Mouse (Mus musculus): ENCODE measurements around the gene Pgap1. TPM values are rescaled to one million over a fixed set of nuclear protein-coding genes. Genes with fewer than 3 reads are reported as not detected.

Gene Pgap1
- polyA plus RNA-seq, 1 experiment from 2014 or later: 32.1 TPM

GRCm38 (mm10) chr1:54569102-54569501 is 11.6 kb upstream of the Pgap1 start:
- Histone ChIP-seq H3K4me2 (no peak overlapping the region), H3K36me3 (replicated peaks) (no peaks in the 10 kb centered on the region)
- 80% methylated on average over 2 of the region's 2 CpGs for WGBS

DNA sequence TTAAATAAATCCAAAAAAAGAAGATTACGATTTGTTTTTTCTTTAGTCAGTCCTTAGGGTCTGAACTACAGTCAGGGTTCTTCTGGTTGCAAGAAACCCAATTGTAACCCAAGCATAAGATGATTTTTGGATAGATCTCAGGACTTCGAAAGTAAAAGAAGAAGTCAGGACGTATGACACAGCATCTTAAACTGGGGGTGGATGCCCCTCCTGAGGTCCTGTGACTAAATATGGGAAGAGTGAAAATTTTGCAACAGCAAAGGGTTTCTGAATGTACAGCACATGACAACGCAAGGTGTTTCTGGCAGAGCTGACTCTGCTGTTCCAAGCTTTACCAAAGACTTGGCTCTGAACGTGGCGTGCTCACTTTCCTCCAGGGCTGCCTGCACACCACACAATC is 6.4 kb upstream of the Pgap1 start:
- Histone ChIP-seq H3K9ac (no peak overlapping the region), H3K27ac (no peak overlapping the region), H3K4me2 (no peak overlapping the region), H3K27me3 (no peaks in the 10 kb centered on the region), H3K4me1 (no peaks in the 10 kb centered on the region), H3K4me3 (replicated peaks) (no peak overlapping the region), H3K36me3 (replicated peaks) (no peaks in the 10 kb centered on the region), H3K9me3 (no peaks in the 10 kb centered on the region)
- 88% methylated on average over 6 of the region's 6 CpGs for WGBS
- ATAC-seq (ENCODE audit: low FRiP score): no peak

More at GRCm38 (mm10) chr1:54569102-54569501, 11.6 kb upstream of the Pgap1 start:
- Histone ChIP-seq H3K27me3 (no peaks in the 10 kb centered on the region), H3K27ac (no peak overlapping the region), H3K4me3 (replicated peaks) (no peak overlapping the region), H3K9me3 (no peaks in the 10 kb centered on the region), H3K4me1 (no peaks in the 10 kb centered on the region), H3K9ac (no peak overlapping the region)
- ATAC-seq (ENCODE audit: low FRiP score): no peak

DNA sequence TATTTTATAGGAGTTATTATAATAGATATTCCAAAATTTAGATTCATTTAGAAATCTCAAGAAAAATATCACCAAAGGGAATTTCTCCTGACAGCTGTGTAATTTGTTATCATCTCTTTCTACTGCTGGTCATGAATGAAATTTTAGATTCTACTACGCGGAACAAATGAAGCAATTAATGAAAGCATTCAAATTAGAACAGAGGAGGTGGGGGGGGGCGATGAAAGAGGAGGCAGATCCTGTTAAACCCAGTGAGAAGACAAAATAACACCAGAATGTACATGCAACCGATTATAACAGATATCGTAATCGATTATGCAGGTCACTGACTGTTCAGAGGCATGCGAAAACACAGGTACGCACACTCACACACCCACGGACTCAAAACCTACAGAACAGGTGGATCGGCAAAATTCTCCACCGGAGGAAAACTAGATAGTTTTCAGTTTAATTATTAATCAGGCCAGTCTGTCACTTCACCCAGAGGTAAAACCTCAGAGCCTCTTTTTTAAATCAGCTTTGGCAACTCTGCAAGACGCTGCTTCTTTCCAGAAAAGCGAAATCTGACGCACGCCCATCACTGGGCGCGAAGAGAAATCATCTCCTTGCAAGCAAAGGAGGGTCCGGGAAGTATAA is 780 bp downstream of the Pgap1 start:
- Histone ChIP-seq H3K27ac (peak overlapping the region; percentile 88), H3K9ac (peak overlapping the region; percentile 80), H3K4me2 (peak overlapping the region; percentile 81), H3K9me3 (no peaks in the 10 kb centered on the region), H3K36me3 (replicated peaks) (no peaks in the 10 kb centered on the region), H3K4me3 (replicated peaks) (peak overlapping the region; percentile 78), H3K27me3 (no peaks in the 10 kb centered on the region), H3K4me1 (peaks cover 6% of the 10 kb centered on the region)
- no peak for ATAC-seq (ENCODE audit: low FRiP score)
- WGBS: under 1% methylated on average over 18 of the region's 18 CpGs

DNA sequence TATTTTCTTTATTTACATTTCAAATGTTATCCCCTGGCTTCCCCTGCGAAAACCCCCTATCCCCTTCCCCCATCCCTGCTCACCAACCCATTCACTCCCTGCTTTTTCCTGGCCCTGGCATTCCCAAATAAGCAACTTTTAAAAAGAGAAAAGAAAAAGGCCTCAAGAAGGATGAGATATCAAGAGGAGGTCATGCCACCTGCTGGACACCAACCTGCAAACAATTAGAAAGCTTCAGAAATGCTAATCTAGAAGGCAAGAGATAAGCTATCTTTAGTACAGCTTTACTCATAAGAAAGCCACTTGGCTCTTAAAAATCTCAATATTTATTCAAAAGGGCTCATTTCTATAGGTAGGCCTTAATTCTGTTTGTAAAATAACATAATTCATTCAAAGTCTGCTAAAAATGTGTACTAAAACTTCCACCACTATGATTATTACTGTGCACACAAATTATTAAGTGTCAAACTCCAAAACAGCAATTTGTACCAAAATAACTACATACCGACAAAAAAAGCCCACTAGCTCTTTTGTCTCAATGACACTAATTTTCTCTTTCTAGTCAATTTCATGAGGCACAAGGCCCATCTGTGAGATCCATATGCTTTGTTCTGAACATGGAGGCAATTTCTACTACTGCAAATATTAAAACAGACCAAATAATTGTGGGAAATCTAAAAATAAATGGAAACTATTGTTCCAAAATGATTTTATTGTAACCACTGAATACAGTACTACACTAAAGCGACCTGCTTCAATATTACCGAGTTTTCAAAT is 1.9 kb downstream of the Pgap1 start:
- Histone ChIP-seq H3K4me1 (peaks cover 6% of the 10 kb centered on the region), H3K9me3 (no peaks in the 10 kb centered on the region), H3K9ac (no peak overlapping the region), H3K36me3 (replicated peaks) (0 out of 2 replicates have a peak, but pooled peaks cover 3% of the 10 kb centered on the region), H3K27me3 (no peaks in the 10 kb centered on the region), H3K4me3 (replicated peaks) (peak overlapping the region; percentile 24), H3K4me2 (peak overlapping the region; percentile 37), H3K27ac (no peak overlapping the region)
- 27% methylated on average over 4 of the region's 4 CpGs for WGBS
- ATAC-seq (ENCODE audit: low FRiP score): no peak

DNA sequence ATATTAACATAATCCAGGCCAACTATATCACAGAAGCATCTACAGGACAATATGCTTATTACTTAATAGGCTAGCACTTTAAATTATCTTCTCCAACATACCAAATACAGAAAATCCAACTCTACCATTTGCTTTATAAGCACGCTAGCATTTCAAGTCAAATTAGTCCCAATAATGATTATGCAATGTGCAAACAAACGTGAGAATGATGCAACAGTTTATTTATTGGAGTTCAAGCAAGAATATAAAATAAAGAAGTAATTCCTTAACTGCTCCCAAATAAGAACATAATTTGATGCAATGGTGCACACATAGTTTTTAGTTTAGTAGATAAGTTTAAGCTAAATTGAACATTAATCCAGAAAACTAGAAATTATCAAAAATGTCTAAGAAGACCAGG is 4.9 kb downstream of the Pgap1 start:
- H3K9ac ChIP-seq: no peak overlapping the region
- H3K9me3 ChIP-seq: no peaks in the 10 kb centered on the region
- no peak overlapping the region for H3K4me3 ChIP-seq (replicated peaks)
- H3K4me1 ChIP-seq: peaks cover 6% of the 10 kb centered on the region
- WGBS: 92% methylated on average over 2 of the region's 2 CpGs
- no peak overlapping the region for H3K27ac ChIP-seq
- H3K4me2 ChIP-seq: no peak overlapping the region
- ATAC-seq (ENCODE audit: low FRiP score): no peak
- peaks cover 26% of the 10 kb centered on the region for H3K36me3 ChIP-seq (replicated peaks)
- H3K27me3 ChIP-seq: no peaks in the 10 kb centered on the region

DNA sequence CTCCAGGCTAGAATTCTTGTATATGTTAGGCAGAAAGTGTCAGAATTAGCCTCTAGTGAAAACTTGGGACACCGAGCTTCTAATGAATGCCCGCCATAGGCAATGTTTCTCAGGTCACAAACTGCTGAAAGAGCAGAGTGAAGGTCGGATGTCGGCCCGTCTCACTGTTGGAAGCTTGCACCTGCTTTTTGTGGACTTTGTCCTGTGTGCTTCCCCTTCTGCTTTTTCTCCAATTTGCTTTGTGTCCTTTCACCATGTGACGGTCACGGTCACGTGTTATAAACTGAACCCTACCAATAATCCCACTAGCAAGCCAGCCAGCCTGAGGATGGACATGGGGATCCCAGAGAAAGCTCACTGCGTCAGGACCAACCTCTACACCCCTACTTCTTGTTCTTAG is 12.3 kb downstream of the Pgap1 start:
- ATAC-seq (ENCODE audit: low FRiP score): no peak
- Histone ChIP-seq H3K4me2 (no peak overlapping the region), H3K9ac (no peak overlapping the region), H3K27ac (no peak overlapping the region), H3K4me3 (replicated peaks) (no peak overlapping the region), H3K9me3 (no peaks in the 10 kb centered on the region), H3K27me3 (no peaks in the 10 kb centered on the region), H3K36me3 (replicated peaks) (peaks cover 61% of the 10 kb centered on the region), H3K4me1 (no peaks in the 10 kb centered on the region)
- WGBS: 94% methylated on average over 9 of the region's 9 CpGs

DNA sequence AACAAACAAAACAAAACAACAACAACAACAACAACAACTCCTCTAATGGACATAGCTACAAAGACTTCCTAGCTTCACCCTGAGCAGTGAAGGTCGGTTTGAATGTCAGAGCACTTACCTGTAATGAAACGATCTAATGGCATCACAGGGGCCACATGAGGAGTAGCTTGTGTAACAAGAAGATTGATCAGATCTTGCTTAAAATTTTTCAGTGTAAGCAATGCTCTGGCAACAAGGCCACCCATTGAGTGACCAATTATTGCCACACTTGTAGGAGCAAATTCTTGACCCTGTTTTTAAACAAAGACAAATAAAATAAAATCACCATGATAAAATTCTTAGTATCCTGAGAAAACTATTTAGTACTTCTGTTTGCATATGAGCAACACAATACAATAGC is 14.6 kb downstream of the Pgap1 start:
- Histone ChIP-seq H3K27me3 (no peaks in the 10 kb centered on the region), H3K9me3 (no peaks in the 10 kb centered on the region), H3K4me1 (no peaks in the 10 kb centered on the region), H3K4me3 (replicated peaks) (no peak overlapping the region), H3K36me3 (replicated peaks) (peaks cover 61% of the 10 kb centered on the region), H3K27ac (no peak overlapping the region), H3K9ac (no peak overlapping the region), H3K4me2 (no peak overlapping the region)
- 100% methylated on average over 2 of the region's 2 CpGs for WGBS
- ATAC-seq (ENCODE audit: low FRiP score): no peak

GRCm38 (mm10) chr1:54531170-54531569 is 26.3 kb downstream of the Pgap1 start:
- no peak overlapping the region for H3K4me3 ChIP-seq (replicated peaks)
- WGBS: 74% methylated on average over 6 of the region's 6 CpGs
- no peak overlapping the region for H3K9ac ChIP-seq
- no peak overlapping the region for H3K27ac ChIP-seq
- no peaks in the 10 kb centered on the region for H3K4me1 ChIP-seq
- no peaks in the 10 kb centered on the region for H3K9me3 ChIP-seq
- H3K36me3 ChIP-seq (replicated peaks): peaks cover 30% of the 10 kb centered on the region
- no peak overlapping the region for H3K4me2 ChIP-seq
- no peak for ATAC-seq (ENCODE audit: low FRiP score)
- H3K27me3 ChIP-seq: no peaks in the 10 kb centered on the region

- Histone ChIP-seq H3K9ac (no peak overlapping the region), H3K4me1 (no peaks in the 10 kb centered on the region), H3K36me3 (replicated peaks) (peaks cover 47% of the 10 kb centered on the region), H3K27me3 (no peaks in the 10 kb centered on the region), H3K27ac (no peak overlapping the region), H3K4me3 (replicated peaks) (no peak overlapping the region), H3K9me3 (no peaks in the 10 kb centered on the region), H3K4me2 (no peak overlapping the region)
- WGBS: 94% methylated on average over 2 of the region's 2 CpGs
- ATAC-seq (ENCODE audit: low FRiP score): no peak
Observed at GRCm38 (mm10) chr1:54523717-54524116, 33.8 kb downstream of the Pgap1 start.

GRCm38 (mm10) chr1:54520062-54520577 is 37.4 kb downstream of the Pgap1 start:
- WGBS: 90% methylated on average over 5 of the region's 5 CpGs
- no peaks in the 10 kb centered on the region for H3K4me1 ChIP-seq
- no peak overlapping the region for H3K9ac ChIP-seq
- no peak overlapping the region for H3K27ac ChIP-seq
- no peak overlapping the region for H3K4me2 ChIP-seq
- peaks cover 38% of the 10 kb centered on the region for H3K36me3 ChIP-seq (replicated peaks)
- no peaks in the 10 kb centered on the region for H3K9me3 ChIP-seq
- H3K27me3 ChIP-seq: no peaks in the 10 kb centered on the region
- ATAC-seq (ENCODE audit: low FRiP score): no peak
- no peak overlapping the region for H3K4me3 ChIP-seq (replicated peaks)

DNA sequence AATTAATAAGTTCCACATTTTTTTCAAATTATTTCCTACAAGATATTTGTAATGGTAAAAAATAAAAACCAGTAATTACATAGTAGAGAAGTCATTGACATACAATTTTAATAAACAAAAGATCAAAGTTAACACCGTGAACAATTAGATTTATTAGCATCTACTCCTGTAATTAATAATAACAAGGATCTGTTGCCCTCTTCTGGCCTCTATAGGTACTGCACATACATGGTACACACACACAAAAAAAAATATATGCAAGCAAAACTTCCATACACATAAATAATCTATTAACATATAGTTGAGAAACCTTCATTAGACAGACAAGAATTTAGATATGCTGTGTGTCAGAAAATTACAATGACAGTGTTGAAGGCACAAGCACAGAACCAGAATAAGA is 43.6 kb downstream of the Pgap1 start:
- Histone ChIP-seq H3K4me3 (replicated peaks) (no peak overlapping the region), H3K4me1 (no peaks in the 10 kb centered on the region), H3K9me3 (no peaks in the 10 kb centered on the region), H3K27me3 (no peaks in the 10 kb centered on the region), H3K36me3 (replicated peaks) (peaks cover 28% of the 10 kb centered on the region), H3K4me2 (no peak overlapping the region), H3K27ac (no peak overlapping the region), H3K9ac (no peak overlapping the region)
- ATAC-seq (ENCODE audit: low FRiP score): no peak
- WGBS: 87% methylated on average over 1 of the region's 1 CpGs

GRCm38 (mm10) chr1:54498496-54498895 is 59.0 kb downstream of the Pgap1 start:
- H3K9ac ChIP-seq: no peak overlapping the region
- ATAC-seq (ENCODE audit: low FRiP score): no peak
- peaks cover 33% of the 10 kb centered on the region for H3K36me3 ChIP-seq (replicated peaks)
- 83% methylated on average over 2 of the region's 2 CpGs for WGBS
- no peaks in the 10 kb centered on the region for H3K9me3 ChIP-seq
- no peak overlapping the region for H3K4me3 ChIP-seq (replicated peaks)
- H3K27me3 ChIP-seq: no peaks in the 10 kb centered on the region
- no peak overlapping the region for H3K4me2 ChIP-seq
- H3K27ac ChIP-seq: no peak overlapping the region
- H3K4me1 ChIP-seq: no peaks in the 10 kb centered on the region

DNA sequence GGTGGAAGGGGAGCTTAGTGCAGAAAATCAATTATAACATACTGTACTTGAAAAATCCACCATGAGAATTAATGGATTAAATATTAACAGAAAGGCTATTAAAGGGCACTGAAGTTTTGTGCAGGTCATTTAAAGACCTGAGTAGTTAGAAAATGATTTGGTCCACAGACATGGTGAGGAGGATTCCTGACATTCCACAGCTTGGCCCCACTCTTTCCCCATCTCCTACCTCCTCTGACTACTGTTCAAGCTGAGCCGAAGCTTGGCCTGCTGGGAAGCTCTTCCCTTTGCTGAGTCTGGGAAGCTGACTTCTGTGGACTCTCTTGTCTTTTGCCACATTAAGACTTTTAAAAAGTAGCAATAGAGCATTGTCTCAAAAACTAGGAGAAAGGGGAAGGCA is 61.2 kb downstream of the Pgap1 start:
- ATAC-seq (ENCODE audit: low FRiP score): no peak
- H3K27me3 ChIP-seq: no peaks in the 10 kb centered on the region
- no peaks in the 10 kb centered on the region for H3K9me3 ChIP-seq
- no peak overlapping the region for H3K9ac ChIP-seq
- WGBS: 85% methylated on average over 1 of the region's 1 CpGs
- no peak overlapping the region for H3K27ac ChIP-seq
- no peak overlapping the region for H3K4me2 ChIP-seq
- H3K36me3 ChIP-seq (replicated peaks): peaks cover 45% of the 10 kb centered on the region
- H3K4me1 ChIP-seq: no peaks in the 10 kb centered on the region
- H3K4me3 ChIP-seq (replicated peaks): no peak overlapping the region
